Mouse (Mus musculus) heart, embryonic 11.5 days (tissue): Measurements from ENCODE around the gene Dnajc6. TPM values are rescaled to one million over a fixed set of nuclear protein-coding genes. Genes with fewer than 3 reads are reported as not detected.

Source experiments
- ATAC-seq: fragments of 200-750 bp; cut with Nextera tagmentation; replicated peaks from 2 replicates; pipeline ENCODE4 v1.8.0; 2017; ENCODE audit warnings: moderate library complexity; ENCODE audit not compliant: insufficient number of reproducible peaks, low FRiP score, low TSS enrichment
- H3K27ac ChIP-seq: fragments of 300-500 bp; sonication (generic); 2 replicates; pipeline ENCODE4 v1.5.1; 2014; ENCODE audit warnings: mild to moderate bottlenecking, low read depth, low read length
- H3K27me3 ChIP-seq: fragments of 300-500 bp; sonication (generic); 2 replicates; pipeline ENCODE4 v1.6.1; 2014; ENCODE audit warnings: mild to moderate bottlenecking, low read length, mixed read lengths; ENCODE audit not compliant: control insufficient read depth, insufficient read depth
- H3K36me3 ChIP-seq: fragments of 300-500 bp; sonication (generic); 2 replicates; pipeline ENCODE4 v1.6.1; 2014; ENCODE audit warnings: mild to moderate bottlenecking, low read length, moderate library complexity, mixed read lengths; ENCODE audit not compliant: control insufficient read depth, insufficient read depth
- H3K4me1 ChIP-seq: fragments of 300-500 bp; sonication (generic); 2 replicates; pipeline ENCODE4 v1.6.1; 2014; ENCODE audit warnings: low read length; ENCODE audit not compliant: control insufficient read depth, insufficient read depth
- H3K4me2 ChIP-seq: fragments of 300-500 bp; sonication (generic); 2 replicates; pipeline ENCODE4 v1.6.1; 2014; ENCODE audit warnings: mild to moderate bottlenecking, moderate library complexity
- H3K4me3 ChIP-seq: fragments of 300-500 bp; sonication (generic); 2 replicates; pipeline ENCODE4 v1.5.1; 2014; ENCODE audit warnings: low read depth, low read length
- H3K9ac ChIP-seq: fragments of 300-500 bp; sonication (generic); 2 replicates; pipeline ENCODE4 v1.6.1; 2014; ENCODE audit warnings: mild to moderate bottlenecking, low read depth, low read length, moderate library complexity
- H3K9me3 ChIP-seq: fragments of 300-500 bp; sonication (generic); replicated peaks from 2 replicates; pipeline ENCODE4 v1.6.1; 2016; ENCODE audit warnings: low read length; ENCODE audit not compliant: control insufficient read depth
- WGBS: fragments of 180-500 bp; shearing (Covaris S2); extraction: QIAGEN DNeasy Blood & Tissue Kit; methylation state at CpG from one replicate; pipeline ENCODE4 v1.1.7; 2014; ENCODE audit not compliant: insufficient replicate concordance; 5-methylcytosine and 5-hydroxymethylcytosine counted together
- polyA plus RNA-seq: library from polyadenylated mRNA; unstranded; fragments of >200 nt; fragmentation: Nextera tagmentation; extraction: Ambion mirVana; gene quantifications from 2 replicates; pipeline ENCODE4 v1.2.1, GENCODE M21; 2014

Dnajc6 gene
- polyA plus RNA-seq, 1 experiment from 2014 or later: 0.27 TPM

- WGBS: 72% methylated on average over 4 of the region's 4 CpGs
- Histone ChIP-seq H3K27me3 (no peaks in the 10 kb centered on the region), H3K4me3 (no peak overlapping the region), H3K36me3 (no peaks in the 10 kb centered on the region), H3K27ac (no peak overlapping the region), H3K9ac (no peak overlapping the region), H3K4me1 (no peaks in the 10 kb centered on the region), H3K9me3 (no peaks in the 10 kb centered on the region), H3K4me2 (no peak overlapping the region)
- no peak for ATAC-seq
Observed at GRCm38 (mm10) chr4:101643216-101643615, 146.8 kb downstream of the Dnajc6 start.

GRCm38 (mm10) chr4:101646857-101647195 lies 150.4 kb downstream of the Dnajc6 start:
- H3K4me2 ChIP-seq: peak overlapping the region; percentile 75
- no peaks in the 10 kb centered on the region for H3K36me3 ChIP-seq
- peak overlapping the region; percentile 89 for H3K4me3 ChIP-seq
- WGBS: 0% methylated on average over 8 of the region's 8 CpGs
- H3K27me3 ChIP-seq: no peaks in the 10 kb centered on the region
- peak; percentile 11 for ATAC-seq
- H3K9me3 ChIP-seq: no peaks in the 10 kb centered on the region
- H3K4me1 ChIP-seq: peaks cover 7% of the 10 kb centered on the region
- H3K9ac ChIP-seq: peak overlapping the region; percentile 77
- H3K27ac ChIP-seq: peak overlapping the region; percentile 73

- WGBS: under 1% methylated on average over 39 of the region's 39 CpGs
- no peaks in the 10 kb centered on the region for H3K36me3 ChIP-seq
- H3K4me1 ChIP-seq: peaks cover 7% of the 10 kb centered on the region
- no peaks in the 10 kb centered on the region for H3K9me3 ChIP-seq
- H3K27ac ChIP-seq: peak within 1 kb of the TSS; percentile 92
- no peaks in the 10 kb centered on the region for H3K27me3 ChIP-seq
- peak within 1 kb of the TSS; percentile 89 for H3K4me3 ChIP-seq
- H3K4me2 ChIP-seq: peak within 1 kb of the TSS; percentile 75
- H3K9ac ChIP-seq: peak within 1 kb of the TSS; percentile 98
- peak; percentile 98 for ATAC-seq
Observed at GRCm38 (mm10) chr4:101647196-101647905, 150.9 kb downstream of the Dnajc6 start, which contains the start of gene Leprot. Gene Leprot, plus strand, starts transcription at chr4:101647718.

- peak overlapping the region; percentile 89 for H3K4me3 ChIP-seq
- H3K36me3 ChIP-seq: no peaks in the 10 kb centered on the region
- H3K9ac ChIP-seq: peak overlapping the region; percentile 98
- peak overlapping the region; percentile 92 for H3K27ac ChIP-seq
- no peaks in the 10 kb centered on the region for H3K9me3 ChIP-seq
- no peaks in the 10 kb centered on the region for H3K27me3 ChIP-seq
- no peak for ATAC-seq
- H3K4me2 ChIP-seq: peak overlapping the region; percentile 74
- H3K4me1 ChIP-seq: peaks cover 7% of the 10 kb centered on the region
- WGBS: under 1% methylated on average over 18 of the region's 20 CpGs
Observed at GRCm38 (mm10) chr4:101647976-101648642, 151.7 kb downstream of the Dnajc6 start.

GRCm38 (mm10) chr4:101648745-101649144 lies 152.3 kb downstream of the Dnajc6 start:
- Histone ChIP-seq H3K27me3 (no peaks in the 10 kb centered on the region), H3K27ac (peak overlapping the region; percentile 92), H3K4me3 (peak overlapping the region; percentile 89), H3K9me3 (no peaks in the 10 kb centered on the region), H3K4me2 (peak overlapping the region; percentile 74), H3K4me1 (peaks cover 7% of the 10 kb centered on the region), H3K9ac (peak overlapping the region; percentile 98; the same call in 1 of the 2 replicates), H3K36me3 (no peaks in the 10 kb centered on the region)
- no peak for ATAC-seq
- WGBS: 80% methylated on average over 1 of the region's 1 CpGs

GRCm38 (mm10) chr4:101650961-101651360 lies 154.5 kb downstream of the Dnajc6 start:
- 84% methylated on average over 2 of the region's 2 CpGs for WGBS
- Histone ChIP-seq H3K4me2 (no peak overlapping the region), H3K27me3 (no peaks in the 10 kb centered on the region), H3K27ac (no peak overlapping the region), H3K9me3 (no peaks in the 10 kb centered on the region), H3K4me3 (no peak overlapping the region), H3K4me1 (peaks cover 7% of the 10 kb centered on the region), H3K36me3 (no peaks in the 10 kb centered on the region), H3K9ac (no peak overlapping the region)
- no peak for ATAC-seq

GRCm38 (mm10) chr4:101654256-101654655 lies 157.8 kb downstream of the Dnajc6 start:
- Histone ChIP-seq H3K27ac (0 out of 2 replicates have a peak overlapping the region, but pooled peaks have one; percentile 15), H3K4me3 (no peak overlapping the region), H3K9me3 (no peaks in the 10 kb centered on the region), H3K9ac (no peak overlapping the region), H3K4me1 (peaks cover under 1% of the 10 kb centered on the region; the same call in 1 of the 2 replicates), H3K36me3 (peaks cover under 1% of the 10 kb centered on the region), H3K27me3 (no peaks in the 10 kb centered on the region), H3K4me2 (no peak overlapping the region)
- WGBS: 79% methylated on average over 6 of the region's 6 CpGs
- ATAC-seq: no peak

- no peaks in the 10 kb centered on the region for H3K27me3 ChIP-seq
- no peak for ATAC-seq
- H3K27ac ChIP-seq: 0 out of 2 replicates have a peak overlapping the region, but pooled peaks have one; percentile 15
- no peaks in the 10 kb centered on the region for H3K9me3 ChIP-seq
- 72% methylated on average over 4 of the region's 4 CpGs for WGBS
- H3K4me1 ChIP-seq: no peaks in the 10 kb centered on the region
- H3K4me2 ChIP-seq: no peak overlapping the region
- no peak overlapping the region for H3K9ac ChIP-seq
- no peak overlapping the region for H3K4me3 ChIP-seq
- peaks cover 6% of the 10 kb centered on the region for H3K36me3 ChIP-seq
Observed at GRCm38 (mm10) chr4:101654788-101655414, 158.5 kb downstream of the Dnajc6 start.
